ENCODE assay signal across 8 mouse cellular contexts in the genomic region with DNA sequence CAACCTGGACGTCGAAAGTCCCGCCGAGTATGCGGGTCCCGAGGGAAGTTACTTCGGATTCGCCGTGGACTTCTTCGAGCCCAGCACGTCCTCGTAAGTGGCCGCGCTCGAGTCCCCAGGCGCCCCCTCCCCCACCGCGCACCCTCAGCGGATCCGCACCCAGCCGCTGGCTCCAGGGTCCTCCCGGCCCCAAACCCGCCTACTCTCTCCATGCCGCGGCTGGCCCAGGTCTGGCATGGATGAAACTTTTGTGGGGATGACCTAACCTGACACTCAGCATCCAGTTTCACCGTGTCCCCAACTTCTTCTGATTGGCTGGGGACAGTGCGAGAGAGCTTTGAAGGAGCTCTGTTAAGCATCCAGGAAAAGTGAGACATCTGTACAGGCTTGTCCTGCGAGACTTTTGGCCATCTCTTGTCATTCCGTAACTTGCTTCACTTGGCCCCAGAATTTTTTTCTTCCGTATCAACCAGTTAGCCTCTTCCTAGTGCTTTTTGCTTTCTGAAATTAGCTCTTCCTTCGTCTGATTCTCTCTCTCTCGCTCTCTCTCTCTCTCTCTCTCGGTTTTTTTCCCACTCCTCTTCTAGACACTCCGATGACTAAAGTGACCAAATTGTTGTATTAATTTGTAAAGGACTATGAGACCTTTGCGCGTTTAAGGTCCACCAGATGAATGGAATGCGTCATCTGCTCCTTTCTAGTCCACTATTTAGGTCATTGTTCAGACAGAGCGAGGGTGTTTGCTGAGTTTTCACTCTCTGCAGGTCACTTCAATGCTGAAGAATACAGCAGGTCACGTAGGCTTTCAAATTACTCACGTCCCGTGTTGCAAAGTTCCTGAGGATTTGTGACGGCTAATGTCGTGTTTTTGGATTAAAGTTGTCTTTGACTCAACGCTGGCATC. TPM values are rescaled to one million over a fixed set of nuclear protein-coding genes. Genes with fewer than 3 reads are reported as not detected.
DNase-seq lines count a peak whose midpoint lies in the region; ATAC-seq lines count a peak whose summit lies in the region.

No protein-coding gene starts in this region.

- H3K4me3 ChIP-seq in neural tube, embryonic 14.5 days (ENCODE audit: low read depth, low read length): peak overlapping the region; percentile 66

- no peaks in the 10 kb centered on the region; the same call in 1 of the 2 replicates for H3K27me3 ChIP-seq in neural tube, embryonic 14.5 days (ENCODE audit: control insufficient read depth, insufficient read depth, low read length)

- H3K4me1 ChIP-seq in neural tube, embryonic 14.5 days (ENCODE audit: control insufficient read depth, insufficient read depth, low read length): no peaks in the 10 kb centered on the region

- peak overlapping the region; percentile 84 for H3K4me2 ChIP-seq in neural tube, embryonic 14.5 days (ENCODE audit: low read depth, low read length)

- H3K27ac ChIP-seq in neural tube, embryonic 14.5 days (ENCODE audit: low read depth, low read length): peak overlapping the region; percentile 78

- peak overlapping the region; percentile 76 for H3K9ac ChIP-seq in neural tube, embryonic 14.5 days (replicated peaks; ENCODE audit: low read depth, low read length)

- peak; percentile 74 for ATAC-seq in neural tube, embryonic 14.5 days (ENCODE audit: low read depth)

- H3K9me3 ChIP-seq in neural tube, embryonic 14.5 days (ENCODE audit: control insufficient read depth, low read length): no peaks in the 10 kb centered on the region

- DNase-seq in 3T3-L1 (ENCODE audit: low read depth, low spot score): peak; percentile 74
- peak; percentile 28 for DNase-seq in T-cell, adult 2 months (ENCODE audit: low spot score)
- DNase-seq in embryo, embryonic 9.5 days (ENCODE audit: extremely low spot score): peak; percentile 77
- peak; percentile 42 for DNase-seq in heart, adult 8-10 months (ENCODE audit: low spot score)
- DNase-seq in kidney, adult 8-10 months: peak; percentile 55 to 56
- DNase-seq in lung, adult 18-20 months: peak; percentile 55 to 60
- DNase-seq in thymus, postnatal 10 days (ENCODE audit: low spot score in 2 of 2): peak; percentile 38 to 57

- 3% methylated on average over 42 of the region's 44 CpGs for WGBS in neural tube, embryonic 14.5 days

- H3K36me3 ChIP-seq in neural tube, embryonic 14.5 days (ENCODE audit: control insufficient read depth, insufficient read depth, low read length): no peaks in the 10 kb centered on the region

RNA-seq across cellular contexts. Expression of gene Itgav, which starts 0.9 kb away (rescaled TPM):
- total RNA-seq in heart, adult 8-10 months (2022): 10 to 100 TPM; 33.9 to 39.6 (median 36.0) TPM
- 32.9 and 37.0 TPM in 2 replicates for polyA plus RNA-seq in neural tube, embryonic 14.5 days (2014; fragmentation: Nextera tagmentation; extraction: Ambion mirVana)

Comparison
In these comparisons a context has a peak if more than half of its experiments do, and no peak if none do; other contexts are left out.
1. Peak in every context shown above with its lines: DNase-seq, ATAC-seq, H3K4me3 ChIP-seq and H3K27ac ChIP-seq.